Mouse (Mus musculus) olfactory bulb, adult 2 months (tissue): ENCODE data around the gene Psmb10.

ENCODE experiments used
- CTCF ChIP-seq: fragments of 200-500 bp; IDR thresholded peaks from 2 replicates; pipeline ENCODE4 v1.5.1; 2012; ENCODE audit warnings: low read depth, mild to moderate bottlenecking, low read length, moderate library complexity; ENCODE audit not compliant: insufficient read depth
- POLR2A ChIP-seq: fragments of 200-500 bp; IDR thresholded peaks from 2 replicates; pipeline ENCODE4 v1.6.1; 2012; ENCODE audit warnings: mild to moderate bottlenecking, low read depth, low read length, moderate library complexity; ENCODE audit not compliant: insufficient read depth

- TF ChIP-seq POLR2A (no peak), CTCF (no peak)
Measured at GRCm38 (mm10) chr8:105961536-105961935, 23.3 kb upstream of the Psmb10 start.
